Mouse (Mus musculus) neural tube, embryonic 15.5 days (tissue): Measurements from ENCODE around the gene Taco1. TPM values are rescaled to one million over a fixed set of nuclear protein-coding genes. Genes with fewer than 3 reads are reported as not detected.

Experiments
- ATAC-seq: fragments of 200-750 bp; cut with Nextera tagmentation; 2 replicates; pipeline ENCODE4 v1.8.0; 2017; ENCODE audit warnings: mild to moderate bottlenecking, moderate TSS enrichment, moderate library complexity; ENCODE audit not compliant: low FRiP score
- H3K27ac ChIP-seq: fragments of 300-500 bp; sonication (generic); replicated peaks from 2 replicates; pipeline ENCODE4 v1.5.1; 2015; ENCODE audit warnings: mild to moderate bottlenecking, inconsistent platforms
- H3K27me3 ChIP-seq: fragments of 300-500 bp; sonication (generic); replicated peaks from 2 replicates; pipeline ENCODE4 v1.6.1; 2015; ENCODE audit warnings: inconsistent platforms
- H3K36me3 ChIP-seq: fragments of 300-500 bp; sonication (generic); 2 replicates; pipeline ENCODE4 v1.6.1; 2015; ENCODE audit warnings: inconsistent platforms
- H3K4me1 ChIP-seq: fragments of 300-500 bp; sonication (generic); 2 replicates; pipeline ENCODE4 v1.6.1; 2015; ENCODE audit warnings: inconsistent platforms
- H3K4me2 ChIP-seq: fragments of 300-500 bp; sonication (generic); 2 replicates; pipeline ENCODE4 v1.6.1; 2015; ENCODE audit warnings: inconsistent platforms, mild to moderate bottlenecking, moderate library complexity
- H3K4me3 ChIP-seq: fragments of 300-500 bp; sonication (generic); replicated peaks from 2 replicates; pipeline ENCODE4 v1.5.1; 2015; ENCODE audit warnings: mild to moderate bottlenecking, inconsistent platforms
- H3K9ac ChIP-seq: fragments of 300-500 bp; sonication (generic); replicated peaks from 2 replicates; pipeline ENCODE4 v1.6.1; 2015; ENCODE audit warnings: mild to moderate bottlenecking, inconsistent platforms
- H3K9me3 ChIP-seq: fragments of 300-500 bp; sonication (generic); replicated peaks from 2 replicates; pipeline ENCODE4 v1.6.1; 2016; ENCODE audit warnings: inconsistent platforms
- WGBS: fragments of 180-500 bp; shearing (Covaris S2); methylation state at CpG from one replicate; pipeline ENCODE4 v1.1.7; 2015; ENCODE audit warnings: mixed read lengths; 5-methylcytosine and 5-hydroxymethylcytosine counted together
- polyA plus RNA-seq: library from polyadenylated mRNA; unstranded; fragments of >200 nt; fragmentation: Nextera tagmentation; extraction: Ambion mirVana; gene quantifications from 2 replicates; pipeline ENCODE4 v1.2.1, GENCODE M21; 2015

Taco1 gene
- polyA plus RNA-seq, 1 experiment from 2014 or later, result 8.0 TPM

DNA sequence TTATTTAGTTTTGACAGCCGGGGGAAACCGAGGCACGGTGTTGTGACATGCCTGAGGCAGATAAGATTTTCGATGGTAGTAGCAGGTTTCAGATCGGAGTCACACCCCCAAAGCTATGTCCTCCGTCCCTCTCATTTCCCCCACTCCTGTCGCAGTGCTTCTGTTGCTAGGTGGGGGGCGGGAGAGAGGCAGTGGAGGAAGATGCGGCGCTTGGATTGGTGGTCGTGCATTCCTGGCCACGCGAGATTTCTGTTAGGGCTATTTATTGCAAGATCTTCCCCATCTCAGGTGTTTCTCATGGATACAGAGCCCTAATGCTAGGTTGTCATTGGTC, 28.5 kb upstream of the Taco1 start:
- Histone ChIP-seq H3K9ac (peak overlapping the region; percentile 96), H3K36me3 (no peaks in the 10 kb centered on the region), H3K27me3 (no peaks in the 10 kb centered on the region), H3K4me2 (peak overlapping the region; percentile 77), H3K4me3 (peak overlapping the region; percentile 97), H3K27ac (peak overlapping the region; percentile 95), H3K4me1 (peaks cover 43% of the 10 kb centered on the region), H3K9me3 (no peaks in the 10 kb centered on the region)
- ATAC-seq, result peak; percentile 61
- 0% methylated on average over 13 of the region's 13 CpGs for WGBS

DNA sequence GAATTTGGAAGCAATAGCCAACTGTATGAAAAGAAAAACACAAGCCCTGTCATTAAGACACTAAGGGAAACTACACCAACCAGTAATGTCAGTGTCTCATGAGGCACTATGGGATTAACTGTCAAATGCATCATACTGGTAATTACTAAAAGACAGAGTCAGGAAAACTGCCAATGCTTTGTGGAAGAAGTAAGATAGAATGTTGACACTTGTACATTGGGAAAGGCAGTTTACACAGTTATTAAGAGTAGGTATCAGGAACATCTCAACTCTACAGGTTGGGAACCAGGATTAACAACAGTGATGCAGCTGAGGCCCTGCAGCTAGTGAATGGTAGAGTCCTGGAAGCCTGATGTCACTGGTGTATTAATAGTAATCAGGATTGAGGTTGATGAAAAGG, 21.5 kb upstream of the Taco1 start:
- Histone ChIP-seq H3K27ac (no peak overlapping the region), H3K27me3 (no peaks in the 10 kb centered on the region), H3K4me2 (no peak overlapping the region), H3K9ac (no peak overlapping the region), H3K9me3 (no peaks in the 10 kb centered on the region), H3K4me1 (peaks cover 11% of the 10 kb centered on the region), H3K36me3 (peaks cover 23% of the 10 kb centered on the region), H3K4me3 (no peak overlapping the region)
- ATAC-seq, result no peak

DNA sequence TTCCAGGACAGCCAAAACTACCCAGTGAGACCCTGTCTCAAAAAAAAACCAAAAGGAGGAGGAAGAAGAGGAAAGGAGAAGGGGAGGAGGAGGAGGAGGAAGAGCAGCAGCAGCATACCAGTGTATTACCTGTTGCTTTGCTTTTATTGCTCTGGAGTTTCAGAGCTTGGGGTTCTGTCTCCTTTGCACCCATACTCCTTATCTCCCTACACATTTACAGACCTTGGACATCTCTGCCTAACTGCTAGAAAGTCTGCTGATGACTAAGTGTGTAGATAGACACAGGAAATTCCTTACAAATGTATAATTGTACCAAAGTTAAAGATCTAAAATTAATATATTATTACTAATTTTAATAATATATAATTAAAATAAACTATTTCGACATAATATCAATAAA, 20.6 kb upstream of the Taco1 start:
- 94% methylated on average over 1 of the region's 1 CpGs for WGBS
- no peak overlapping the region for H3K4me2 ChIP-seq
- peaks cover 28% of the 10 kb centered on the region for H3K36me3 ChIP-seq
- ATAC-seq, result no peak
- no peak overlapping the region for H3K9ac ChIP-seq
- no peaks in the 10 kb centered on the region for H3K27me3 ChIP-seq
- H3K4me1 ChIP-seq, result peaks cover 5% of the 10 kb centered on the region; the same call in 1 of the 2 replicates
- no peak overlapping the region for H3K27ac ChIP-seq
- no peaks in the 10 kb centered on the region for H3K9me3 ChIP-seq
- H3K4me3 ChIP-seq, result no peak overlapping the region

DNA sequence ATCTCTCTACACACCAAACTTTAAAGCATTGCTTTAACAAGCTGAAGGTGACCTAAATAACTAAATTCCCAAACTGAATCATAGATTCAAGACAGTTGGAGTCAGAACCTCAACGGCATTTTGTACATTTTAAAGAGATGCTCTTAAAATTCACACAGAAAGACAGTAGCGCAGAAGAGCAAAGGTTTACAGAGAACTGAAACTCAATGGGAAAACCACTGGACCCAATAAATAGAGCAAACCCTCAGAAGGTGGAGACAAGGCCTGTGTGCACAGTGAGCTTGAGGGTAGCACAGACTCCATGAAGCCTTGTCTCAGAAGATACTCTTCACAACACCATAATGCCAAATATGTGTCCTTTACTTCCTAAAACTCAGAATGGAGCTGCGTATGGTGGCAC, 20.1 kb upstream of the Taco1 start:
- Histone ChIP-seq H3K27me3 (no peaks in the 10 kb centered on the region), H3K9ac (no peak overlapping the region), H3K36me3 (peaks cover 30% of the 10 kb centered on the region), H3K27ac (no peak overlapping the region), H3K4me3 (no peak overlapping the region), H3K4me1 (no peaks in the 10 kb centered on the region), H3K9me3 (no peaks in the 10 kb centered on the region), H3K4me2 (no peak overlapping the region)
- WGBS, result 98% methylated on average over 3 of the region's 3 CpGs
- no peak for ATAC-seq

DNA sequence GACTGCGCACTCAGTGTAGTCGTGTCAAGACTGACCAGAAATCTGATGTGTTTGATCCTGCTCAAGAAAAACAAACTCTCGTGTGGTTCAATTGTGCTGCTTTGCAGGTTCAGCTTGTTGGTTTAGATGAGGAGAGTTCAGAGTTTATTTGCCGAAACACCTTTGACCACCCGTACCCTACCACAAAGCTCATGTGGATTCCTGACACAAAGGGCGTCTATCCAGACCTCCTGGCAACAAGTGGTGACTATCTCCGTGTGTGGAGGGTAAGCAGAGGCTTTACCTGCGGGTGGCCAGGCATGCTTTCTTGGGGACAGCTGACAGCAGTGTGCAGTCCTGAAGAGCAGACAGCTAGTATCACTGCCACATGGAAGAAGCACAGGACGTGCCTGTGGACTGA, 19.3 kb upstream of the Taco1 start:
- Histone ChIP-seq H3K9me3 (no peaks in the 10 kb centered on the region), H3K36me3 (peaks cover 38% of the 10 kb centered on the region), H3K27ac (no peak overlapping the region), H3K4me3 (no peak overlapping the region), H3K4me1 (no peaks in the 10 kb centered on the region), H3K4me2 (no peak overlapping the region), H3K27me3 (no peaks in the 10 kb centered on the region), H3K9ac (no peak overlapping the region)
- WGBS, result 91% methylated on average over 9 of the region's 9 CpGs
- no peak for ATAC-seq

DNA sequence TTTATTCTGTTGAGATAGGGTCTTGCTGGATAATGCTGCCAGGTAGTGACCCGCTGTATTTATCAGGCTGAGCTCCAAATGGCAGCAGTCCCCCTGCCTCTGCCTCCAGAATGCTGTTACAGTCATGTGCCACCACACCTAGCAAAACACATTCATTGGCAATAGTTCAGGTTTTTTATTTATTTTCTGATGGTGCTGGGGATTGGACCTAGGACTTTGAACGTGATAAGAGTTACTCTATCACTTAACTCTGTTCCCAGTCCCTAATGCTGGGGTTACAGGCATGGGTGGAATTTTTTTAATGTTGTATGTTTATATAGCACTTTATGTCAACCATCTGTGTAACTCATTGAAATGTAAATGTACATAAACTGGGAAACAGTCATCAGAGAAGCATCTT, 11.9 kb upstream of the Taco1 start:
- Histone ChIP-seq H3K9me3 (no peaks in the 10 kb centered on the region), H3K36me3 (peaks cover 93% of the 10 kb centered on the region), H3K9ac (no peak overlapping the region), H3K27me3 (no peaks in the 10 kb centered on the region), H3K27ac (no peak overlapping the region), H3K4me2 (no peak overlapping the region), H3K4me1 (no peaks in the 10 kb centered on the region), H3K4me3 (no peak overlapping the region)
- WGBS, result 90% methylated on average over 2 of the region's 2 CpGs
- ATAC-seq, result no peak

- H3K27me3 ChIP-seq, result no peaks in the 10 kb centered on the region
- H3K27ac ChIP-seq, result no peak overlapping the region
- no peak overlapping the region for H3K9ac ChIP-seq
- no peaks in the 10 kb centered on the region for H3K4me1 ChIP-seq
- peaks cover 93% of the 10 kb centered on the region for H3K36me3 ChIP-seq
- no peak for ATAC-seq
- H3K4me2 ChIP-seq, result no peak overlapping the region
- 95% methylated on average over 8 of the region's 8 CpGs for WGBS
- no peak overlapping the region for H3K4me3 ChIP-seq
- H3K9me3 ChIP-seq, result no peaks in the 10 kb centered on the region
Observed at GRCm38 (mm10) chr11:106054600-106054999, 11.3 kb upstream of the Taco1 start.

GRCm38 (mm10) chr11:106055341-106055740, 10.5 kb upstream of the Taco1 start:
- H3K9me3 ChIP-seq, result no peaks in the 10 kb centered on the region
- H3K9ac ChIP-seq, result no peak overlapping the region
- no peaks in the 10 kb centered on the region for H3K4me1 ChIP-seq
- no peak overlapping the region for H3K4me3 ChIP-seq
- no peak for ATAC-seq
- H3K36me3 ChIP-seq, result peaks cover 97% of the 10 kb centered on the region
- H3K27me3 ChIP-seq, result no peaks in the 10 kb centered on the region
- no peak overlapping the region for H3K4me2 ChIP-seq
- WGBS, result 91% methylated on average over 6 of the region's 6 CpGs
- no peak overlapping the region for H3K27ac ChIP-seq

DNA sequence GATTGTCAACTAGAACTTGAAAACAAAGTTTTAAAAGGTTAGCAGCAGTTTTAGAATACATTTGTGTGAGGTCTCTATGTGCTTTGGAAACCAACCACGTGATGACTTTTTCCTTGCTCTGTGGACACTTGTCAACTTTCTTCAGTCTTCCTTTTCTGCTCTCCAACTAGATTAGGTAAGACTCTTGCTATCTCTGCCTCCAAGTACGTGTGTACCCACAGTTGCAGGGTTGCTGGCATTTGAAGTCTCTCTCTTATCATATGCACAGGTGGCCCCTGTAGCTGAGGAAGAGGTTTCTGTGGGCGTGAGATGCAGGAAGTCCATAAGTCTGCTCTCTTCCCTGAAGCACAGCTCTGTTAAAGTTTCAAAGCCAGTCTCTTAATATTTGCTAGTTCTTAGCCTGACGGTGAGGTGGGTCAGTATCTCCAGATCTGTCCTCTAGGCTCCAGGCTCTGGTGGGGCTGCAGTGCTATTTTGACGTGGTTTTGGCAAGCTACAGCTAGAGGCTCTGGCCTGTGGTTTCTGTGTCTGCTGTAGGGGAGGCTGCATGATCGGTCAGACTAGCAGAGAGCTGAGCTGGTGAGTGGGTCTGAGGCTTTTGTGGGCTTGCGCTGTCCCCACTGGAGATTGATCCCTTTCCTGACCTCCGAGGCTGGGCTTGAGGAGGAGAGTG, 8.9 kb upstream of the Taco1 start:
- H3K9me3 ChIP-seq, result no peaks in the 10 kb centered on the region
- no peak for ATAC-seq
- H3K4me1 ChIP-seq, result no peaks in the 10 kb centered on the region
- H3K4me2 ChIP-seq, result no peak overlapping the region
- no peak overlapping the region for H3K27ac ChIP-seq
- WGBS, result 92% methylated on average over 8 of the region's 8 CpGs
- peaks cover 83% of the 10 kb centered on the region for H3K36me3 ChIP-seq
- H3K4me3 ChIP-seq, result no peak overlapping the region
- H3K27me3 ChIP-seq, result no peaks in the 10 kb centered on the region
- no peak overlapping the region for H3K9ac ChIP-seq

DNA sequence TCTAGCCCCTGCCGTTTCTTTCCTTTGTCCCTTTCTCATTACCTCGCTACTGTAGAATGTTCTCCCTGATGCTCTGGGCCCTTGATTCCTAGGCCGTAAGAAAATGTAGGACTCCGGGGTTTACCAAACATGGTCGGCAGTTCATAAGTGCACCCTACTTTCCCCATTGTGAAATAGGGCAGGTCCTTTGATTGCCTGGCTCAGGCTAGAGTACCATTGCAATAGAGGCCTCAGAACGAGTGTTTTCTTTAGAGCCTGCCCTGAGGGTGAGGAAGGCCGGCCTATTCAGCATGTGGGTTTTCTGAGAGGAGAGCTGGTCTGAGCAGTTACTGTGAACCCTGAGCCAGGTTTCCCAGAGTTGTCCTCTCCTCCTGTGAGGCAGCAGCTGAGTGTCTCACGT, 7.8 kb upstream of the Taco1 start:
- no peak for ATAC-seq
- 80% methylated on average over 8 of the region's 8 CpGs for WGBS
- peaks cover 73% of the 10 kb centered on the region for H3K36me3 ChIP-seq
- no peak overlapping the region for H3K9ac ChIP-seq
- H3K9me3 ChIP-seq, result no peaks in the 10 kb centered on the region
- no peaks in the 10 kb centered on the region for H3K4me1 ChIP-seq
- H3K4me3 ChIP-seq, result no peak overlapping the region
- H3K27me3 ChIP-seq, result no peaks in the 10 kb centered on the region
- H3K4me2 ChIP-seq, result no peak overlapping the region
- no peak overlapping the region for H3K27ac ChIP-seq

- H3K4me1 ChIP-seq, result 0 out of 2 replicates have a peak, but pooled peaks cover 3% of the 10 kb centered on the region
- no peak overlapping the region for H3K4me2 ChIP-seq
Observed at GRCm38 (mm10) chr11:106060549-106060948, 5.3 kb upstream of the Taco1 start.

GRCm38 (mm10) chr11:106061311-106061710, 4.5 kb upstream of the Taco1 start:
- no peak for ATAC-seq
- WGBS, result 93% methylated on average over 1 of the region's 1 CpGs

More at GRCm38 (mm10) chr11:106060549-106060948, 5.3 kb upstream of the Taco1 start:
- WGBS, result 94% methylated on average over 1 of the region's 1 CpGs
- no peak overlapping the region for H3K9ac ChIP-seq
- no peak for ATAC-seq
- H3K36me3 ChIP-seq, result peaks cover 47% of the 10 kb centered on the region
- H3K4me3 ChIP-seq, result no peak overlapping the region
- H3K27ac ChIP-seq, result no peak overlapping the region
- H3K27me3 ChIP-seq, result no peaks in the 10 kb centered on the region
- H3K9me3 ChIP-seq, result no peaks in the 10 kb centered on the region

More at GRCm38 (mm10) chr11:106061311-106061710, 4.5 kb upstream of the Taco1 start:
- Histone ChIP-seq H3K36me3 (peaks cover 40% of the 10 kb centered on the region), H3K4me1 (peaks cover 3% of the 10 kb centered on the region; the same call in 1 of the 2 replicates), H3K9ac (no peak overlapping the region), H3K27ac (no peak overlapping the region), H3K4me3 (no peak overlapping the region), H3K27me3 (no peaks in the 10 kb centered on the region), H3K4me2 (no peak overlapping the region), H3K9me3 (no peaks in the 10 kb centered on the region)
